Mouse (Mus musculus) C2C12 (cell line): ENCODE data around the gene Selenok. TPM values are rescaled to one million over a fixed set of nuclear protein-coding genes. Genes with fewer than 3 reads are reported as not detected.

ENCODE experiments used
- H3K27me3 ChIP-seq: one replicate; pipeline ENCODE4 v1.6.1; 2011; ENCODE audit not compliant: control insufficient read depth, insufficient read depth, insufficient read length
- H3K36me3 ChIP-seq: one replicate; pipeline ENCODE4 v1.6.1; 2011; ENCODE audit not compliant: control insufficient read depth, insufficient read depth
- H3K4me3 ChIP-seq: one replicate; pipeline ENCODE4 v1.5.1; 2011; ENCODE audit warnings: mild to moderate bottlenecking, control low read depth; ENCODE audit not compliant: poor library complexity, insufficient read depth, severe bottlenecking
- H3K79me2 ChIP-seq: one replicate; pipeline ENCODE4 v1.6.1; 2011; ENCODE audit not compliant: control insufficient read depth, insufficient read depth
- H3K79me3 ChIP-seq: one replicate; pipeline ENCODE4 v1.6.1; 2011; ENCODE audit warnings: low read depth, control low read depth
- H3ac ChIP-seq: one replicate; pipeline ENCODE3; 2011; ENCODE audit warnings: low read depth; ENCODE audit not compliant: control insufficient read depth, insufficient read length
- CEBPB ChIP-seq: IDR thresholded peaks from one replicate; pipeline ENCODE4 v1.6.1; 2011; ENCODE audit warnings: low read depth, mild to moderate bottlenecking, control low read depth, moderate library complexity
- CTCF ChIP-seq: IDR thresholded peaks from one replicate; pipeline ENCODE4 v1.5.1; 2011; ENCODE audit not compliant: control insufficient read depth, insufficient read depth, insufficient read length
- FOSL1 ChIP-seq: IDR thresholded peaks from one replicate; pipeline ENCODE4 v1.8.0; 2011; ENCODE audit warnings: mild to moderate bottlenecking, low read length; ENCODE audit not compliant: poor library complexity, insufficient read depth, severe bottlenecking
- MAX ChIP-seq: IDR thresholded peaks from one replicate; pipeline ENCODE4 v1.6.1; 2011; ENCODE audit warnings: mild to moderate bottlenecking, control low read depth
- MYOD1 ChIP-seq: IDR thresholded peaks from one replicate; pipeline ENCODE4 v1.6.1; 2011; ENCODE audit warnings: low read depth; ENCODE audit not compliant: control insufficient read depth, insufficient read length
- MYOG ChIP-seq: IDR thresholded peaks from one replicate; pipeline ENCODE4 v1.6.1; 2011; ENCODE audit not compliant: control insufficient read depth, insufficient read length; ENCODE audit errors: extremely low read depth
- USF1 ChIP-seq: IDR thresholded peaks from one replicate; pipeline ENCODE4 v1.6.1; 2011; ENCODE audit warnings: low read depth, mild to moderate bottlenecking, control low read depth, moderate library complexity
- polyA plus RNA-seq: library from polyadenylated mRNA; unstranded; fragments of >200 nt; fragmentation: generic; extraction: Trizol; gene quantifications from one replicate; pipeline ENCODE4 v1.2.1, GENCODE M21; 2012; ENCODE audit warnings: missing spikeins

The Selenok gene
- polyA plus RNA-seq, 1 experiment, result 112 TPM

GRCm38 (mm10) chr14:30014487-30014886 lies 46.4 kb downstream of the Selenok start:
- Histone ChIP-seq H3K79me3 (no peaks in the 10 kb centered on the region), H3K27me3 (peaks cover 19% of the 10 kb centered on the region), H3K36me3 (no peaks in the 10 kb centered on the region), H3K4me3 (no peak overlapping the region), H3ac (no peak overlapping the region), H3K79me2 (no peaks in the 10 kb centered on the region)
- TF ChIP-seq MAX (no peak), MYOG (no peak)

DNA sequence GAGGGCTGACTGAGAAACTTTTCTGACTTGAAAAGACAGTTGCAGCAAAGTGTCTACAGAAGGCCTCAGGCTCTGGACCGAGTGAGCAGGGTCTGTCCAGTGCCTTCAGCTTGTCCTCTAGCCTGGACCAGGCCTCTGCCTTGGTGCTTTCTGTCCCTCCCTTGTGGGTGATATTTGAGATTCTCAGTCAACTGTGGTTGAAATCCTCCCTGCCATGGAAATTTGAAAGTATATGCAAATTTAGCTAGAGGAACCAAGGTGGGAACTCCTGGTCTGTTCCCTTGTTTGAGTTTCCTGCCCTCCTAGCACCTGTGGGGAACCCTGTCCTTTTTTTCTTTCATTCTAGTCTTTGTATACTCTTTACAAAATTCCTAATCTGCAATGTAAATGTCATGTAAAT lies 46.9 kb downstream of the Selenok start:
- Histone ChIP-seq H3K79me3 (no peaks in the 10 kb centered on the region), H3K36me3 (no peaks in the 10 kb centered on the region), H3K79me2 (no peaks in the 10 kb centered on the region), H3K4me3 (no peak overlapping the region), H3K27me3 (peaks cover 19% of the 10 kb centered on the region), H3ac (no peak overlapping the region)
- TF ChIP-seq USF1 (no peak), MYOD1 (no peak), CTCF (no peak), FOSL1 (no peak), MAX (no peak)

GRCm38 (mm10) chr14:30016666-30017065 lies 48.6 kb downstream of the Selenok start:
- Histone ChIP-seq H3K79me3 (no peaks in the 10 kb centered on the region), H3K4me3 (no peak overlapping the region), H3K79me2 (no peaks in the 10 kb centered on the region), H3K36me3 (no peaks in the 10 kb centered on the region), H3K27me3 (peaks cover 19% of the 10 kb centered on the region), H3ac (no peak overlapping the region)
- TF ChIP-seq MAX (no peak), MYOG (no peak), FOSL1 (no peak), CTCF (no peak), MYOD1 (no peak), USF1 (no peak), CEBPB (no peak)

DNA sequence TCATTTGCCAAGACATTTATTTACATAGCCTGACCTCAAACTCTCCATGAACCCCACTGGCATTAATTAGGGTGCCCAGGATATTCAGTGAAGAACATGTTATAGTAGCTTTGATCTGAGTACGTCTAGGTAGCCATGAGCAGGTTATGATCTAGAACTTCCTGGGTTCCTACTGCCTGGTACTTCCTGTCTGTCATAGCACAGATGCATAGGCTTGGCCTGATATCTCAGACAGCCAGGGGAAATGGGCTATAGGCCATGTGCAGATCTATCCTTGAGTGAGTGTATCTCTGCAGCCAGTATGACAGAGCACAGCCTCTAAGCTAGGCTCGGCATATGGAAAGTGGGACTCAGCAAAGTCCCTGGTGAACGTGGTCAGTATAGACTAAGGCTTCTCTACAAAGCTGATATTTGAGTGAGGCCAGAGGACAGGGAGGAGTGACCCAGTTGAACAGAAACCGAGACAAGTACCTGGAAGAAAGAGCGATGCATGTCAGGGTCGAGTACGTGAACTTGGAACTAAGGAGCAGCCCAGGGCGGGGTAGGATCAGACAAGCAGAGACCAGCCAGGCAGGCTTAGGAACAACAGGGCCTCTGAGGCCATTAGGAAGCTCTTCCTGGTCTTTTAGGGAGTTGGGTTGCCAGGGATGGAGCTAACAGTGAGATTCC lies 49.8 kb downstream of the Selenok start:
- H3K79me2 ChIP-seq, result no peaks in the 10 kb centered on the region
- no peak for TF ChIP-seq MAX
- TF ChIP-seq USF1, result no peak
- TF ChIP-seq FOSL1, result no peak
- no peak for TF ChIP-seq MYOG
- TF ChIP-seq MYOD1, result no peak
- TF ChIP-seq CEBPB, result no peak
- no peak for TF ChIP-seq CTCF
- no peak overlapping the region for H3ac ChIP-seq
- no peak overlapping the region for H3K4me3 ChIP-seq
- H3K36me3 ChIP-seq, result no peaks in the 10 kb centered on the region
- H3K79me3 ChIP-seq, result no peaks in the 10 kb centered on the region
- peaks cover 14% of the 10 kb centered on the region for H3K27me3 ChIP-seq

DNA sequence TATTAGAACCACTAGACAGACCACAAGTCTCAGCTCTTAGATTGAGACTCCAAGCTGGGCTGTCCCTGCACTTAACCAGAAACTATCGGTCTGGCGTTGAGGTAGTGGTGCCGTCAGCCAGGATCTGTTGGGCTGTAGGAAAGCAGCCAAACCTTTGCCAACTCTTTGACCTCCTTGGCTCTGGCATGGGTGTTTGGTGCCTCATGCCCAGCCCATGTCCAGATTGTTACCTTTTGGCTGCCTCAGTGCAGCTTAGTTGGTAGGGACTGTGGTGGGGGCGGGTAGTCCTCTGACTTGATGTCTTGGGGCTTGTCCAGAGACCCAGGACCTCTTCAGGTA lies 50.3 kb downstream of the Selenok start:
- Histone ChIP-seq H3K36me3 (no peaks in the 10 kb centered on the region), H3ac (no peak overlapping the region), H3K27me3 (peaks cover 12% of the 10 kb centered on the region), H3K79me2 (no peaks in the 10 kb centered on the region), H3K4me3 (no peak overlapping the region), H3K79me3 (no peaks in the 10 kb centered on the region)
- TF ChIP-seq MYOG, result no peak

DNA sequence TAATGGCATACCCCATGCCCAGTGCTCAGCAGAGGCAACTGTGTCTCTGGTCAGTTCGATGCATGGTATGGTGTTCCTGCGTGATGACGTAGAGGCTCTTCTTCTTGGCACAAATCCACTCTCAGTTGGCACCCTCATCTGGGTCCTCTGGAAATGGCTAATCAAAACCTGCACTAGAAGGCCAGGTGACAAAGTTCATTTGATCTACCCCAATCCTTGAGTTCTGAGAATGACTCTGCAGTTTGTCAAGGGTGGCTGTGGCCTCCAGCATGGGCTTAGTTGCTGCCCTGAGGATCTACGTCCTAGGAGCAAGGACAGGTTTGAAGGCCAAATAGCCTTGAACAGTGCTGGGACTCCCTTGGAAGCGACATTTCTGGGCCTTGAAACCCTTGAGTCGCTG lies 50.7 kb downstream of the Selenok start:
- peaks cover 10% of the 10 kb centered on the region for H3K27me3 ChIP-seq
- H3K79me3 ChIP-seq, result no peaks in the 10 kb centered on the region
- no peak for TF ChIP-seq CEBPB
- TF ChIP-seq MYOD1, result no peak
- no peak for TF ChIP-seq CTCF
- no peak for TF ChIP-seq MAX
- no peak for TF ChIP-seq FOSL1
- TF ChIP-seq MYOG, result no peak
- no peak for TF ChIP-seq USF1
- no peak overlapping the region for H3ac ChIP-seq
- H3K4me3 ChIP-seq, result no peak overlapping the region
- H3K36me3 ChIP-seq, result no peaks in the 10 kb centered on the region
- no peaks in the 10 kb centered on the region for H3K79me2 ChIP-seq
